Mouse (Mus musculus): ENCODE measurements around the gene Adamts13. TPM values are rescaled to one million over a fixed set of nuclear protein-coding genes. Genes with fewer than 3 reads are reported as not detected.

The Adamts13 gene
- polyA plus RNA-seq (2015; fragmentation: Nextera tagmentation; extraction: Ambion mirVana): not detected in 2 replicates

DNA sequence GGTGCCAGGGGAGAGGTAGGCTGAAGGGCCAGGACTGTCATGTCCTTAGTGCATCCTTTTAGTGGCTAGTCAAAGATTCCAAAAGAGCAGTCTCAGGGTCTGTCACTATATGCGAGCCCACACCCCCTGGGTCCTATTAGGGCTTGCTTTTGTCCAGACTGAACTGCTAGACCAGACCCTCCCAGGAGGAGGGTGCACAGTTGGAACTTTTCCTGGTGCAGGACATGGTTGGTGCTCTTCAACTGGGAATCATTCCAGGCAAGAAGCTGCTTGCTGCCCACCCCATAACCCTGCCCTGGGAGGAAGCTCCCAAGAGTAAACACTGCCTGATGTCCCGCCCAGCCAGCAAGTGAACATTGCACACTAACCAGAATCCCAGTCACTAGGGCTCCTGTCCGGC is at the start of gene Adamts13:
Gene Adamts13, plus strand, starts transcription at position 301 of the 400 bp plus-strand sequence.
- no peaks in the 10 kb centered on the region for H3K36me3 ChIP-seq
- H3K4me1 ChIP-seq (replicated peaks): no peaks in the 10 kb centered on the region
- peaks cover 9% of the 10 kb centered on the region; the same call in 1 of the 2 replicates for H3K27me3 ChIP-seq
- WGBS: 70% methylated on average over 3 of the region's 3 CpGs
- H3K9me3 ChIP-seq (replicated peaks): no peaks in the 10 kb centered on the region
- H3K27ac ChIP-seq: no peak within 1 kb of the TSS
- H3K9ac ChIP-seq: no peak within 1 kb of the TSS
- no peak within 1 kb of the TSS for H3K4me2 ChIP-seq
- H3K4me3 ChIP-seq: no peak within 1 kb of the TSS
- ATAC-seq (replicated peaks; ENCODE audit: insufficient number of reproducible peaks, insufficient read depth, low FRiP score, low read depth): no peak

GRCm38 (mm10) chr2:26927745-26928476 is 45.3 kb upstream of the Adamts13 start:
- peaks cover 57% of the 10 kb centered on the region for H3K36me3 ChIP-seq
- H3K4me2 ChIP-seq: no peak overlapping the region
- H3K4me1 ChIP-seq (replicated peaks): peaks cover 42% of the 10 kb centered on the region
- H3K27ac ChIP-seq: no peak overlapping the region
- no peak overlapping the region for H3K9ac ChIP-seq
- 83% methylated on average over 6 of the region's 6 CpGs for WGBS
- no peaks in the 10 kb centered on the region for H3K27me3 ChIP-seq
- no peaks in the 10 kb centered on the region for H3K9me3 ChIP-seq (replicated peaks)
- no peak overlapping the region for H3K4me3 ChIP-seq
- ATAC-seq (replicated peaks; ENCODE audit: insufficient number of reproducible peaks, insufficient read depth, low FRiP score, low read depth): no peak

- peaks cover 32% of the 10 kb centered on the region for H3K36me3 ChIP-seq
- H3K9me3 ChIP-seq (replicated peaks): no peaks in the 10 kb centered on the region
- no peak for ATAC-seq (replicated peaks; ENCODE audit: insufficient number of reproducible peaks, insufficient read depth, low FRiP score, low read depth)
- H3K27ac ChIP-seq: no peak overlapping the region
- no peak overlapping the region for H3K4me2 ChIP-seq
- H3K4me1 ChIP-seq (replicated peaks): peaks cover 46% of the 10 kb centered on the region
- no peak overlapping the region for H3K9ac ChIP-seq
- no peaks in the 10 kb centered on the region for H3K27me3 ChIP-seq
- H3K4me3 ChIP-seq: no peak overlapping the region
- 19% methylated on average over 1 of the region's 1 CpGs for WGBS
Observed at GRCm38 (mm10) chr2:26930390-26930789, 42.8 kb upstream of the Adamts13 start.

DNA sequence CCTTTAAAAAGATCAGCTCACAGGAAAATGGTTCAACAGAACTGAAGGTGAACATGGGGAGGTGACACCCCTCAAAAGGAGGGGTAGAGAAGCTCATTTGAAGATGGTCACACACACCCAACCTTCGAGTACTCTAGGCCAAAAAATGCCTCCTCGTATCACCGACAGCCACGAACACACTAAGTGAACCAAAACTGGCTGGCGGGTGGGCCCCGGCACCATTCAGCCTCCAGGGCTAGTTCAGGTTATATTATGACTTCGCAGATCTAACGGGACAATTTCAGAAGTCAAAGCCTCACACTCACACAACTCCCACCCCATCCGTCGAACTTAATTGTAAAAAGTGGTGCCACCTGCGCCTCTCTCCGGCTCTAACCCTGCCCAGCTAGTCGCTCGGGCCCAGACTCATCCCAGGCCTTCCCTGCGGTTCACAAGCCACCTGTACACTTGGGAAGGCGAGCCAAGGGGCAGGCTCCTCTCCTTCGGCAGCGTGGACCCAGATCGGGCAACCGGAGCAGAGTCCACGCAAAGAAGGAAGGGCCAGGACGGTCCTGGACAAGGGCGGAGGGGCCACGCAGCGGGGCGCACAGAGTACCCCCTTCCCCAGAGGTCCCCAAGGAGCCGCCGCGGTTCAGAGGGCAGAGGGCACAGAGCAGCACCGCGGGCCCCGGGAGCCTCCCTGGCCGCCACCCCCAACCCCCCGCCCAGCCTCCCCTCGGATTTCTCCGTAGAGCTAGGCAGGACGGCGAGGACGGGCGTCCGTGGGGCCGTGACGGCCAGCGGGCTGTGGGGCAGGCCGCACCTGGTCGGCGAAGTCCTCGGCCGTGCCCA is 40.5 kb upstream of the Adamts13 start:
- peaks cover 17% of the 10 kb centered on the region for H3K36me3 ChIP-seq
- peak; percentile 55 for ATAC-seq (replicated peaks; ENCODE audit: insufficient number of reproducible peaks, insufficient read depth, low FRiP score, low read depth)
- H3K27ac ChIP-seq: peak overlapping the region; percentile 94
- H3K9ac ChIP-seq: peak overlapping the region; percentile 98
- peak overlapping the region; percentile 97 for H3K4me3 ChIP-seq
- H3K4me2 ChIP-seq: peak overlapping the region; percentile 69
- H3K27me3 ChIP-seq: no peaks in the 10 kb centered on the region
- 1% methylated on average over 48 of the region's 49 CpGs for WGBS
- H3K9me3 ChIP-seq (replicated peaks): no peaks in the 10 kb centered on the region
- H3K4me1 ChIP-seq (replicated peaks): peaks cover 46% of the 10 kb centered on the region

DNA sequence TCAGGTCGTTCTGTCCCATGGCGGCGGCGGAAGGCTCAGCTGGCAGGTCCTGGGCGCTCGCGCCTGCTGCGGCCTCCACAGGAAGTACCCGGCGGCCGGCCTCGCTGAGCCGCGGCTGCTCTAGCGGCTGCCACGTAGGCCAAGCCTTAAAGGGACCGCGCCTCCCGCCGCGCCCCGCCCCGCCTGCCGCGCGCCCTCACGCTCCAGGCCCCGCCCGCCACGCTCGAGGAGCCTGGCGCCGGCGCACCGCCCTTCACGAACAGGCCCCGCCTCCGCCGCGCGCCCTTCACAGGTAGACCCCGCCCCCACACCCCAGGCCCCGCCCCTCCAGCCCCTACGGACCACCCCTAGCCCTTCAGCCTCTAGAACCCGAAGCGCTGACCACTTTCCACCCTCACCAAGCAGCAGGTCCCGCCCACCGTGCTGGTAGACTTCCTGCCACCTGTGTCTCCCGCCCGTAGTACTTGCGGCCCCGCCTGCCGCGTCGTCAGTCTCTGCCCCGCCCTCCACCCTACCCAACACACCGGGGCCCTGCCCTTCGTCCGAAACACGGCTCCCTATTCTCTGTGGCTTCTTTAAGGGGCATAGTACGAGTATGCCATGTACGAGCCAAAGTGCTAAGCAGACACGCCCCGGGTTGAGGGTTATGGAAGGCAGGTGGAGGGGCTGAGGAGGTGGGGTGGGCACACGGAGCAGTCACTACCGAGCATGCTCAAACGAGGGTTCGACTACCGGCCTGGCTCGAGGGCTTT is 39.7 kb upstream of the Adamts13 start, which contains the start of the genes Surf4 and Stkld1:
Gene Surf4, minus strand, starts transcription at position 625 of the 752 bp plus-strand sequence.
Gene Stkld1, plus strand, starts transcription at position 744 of the 752 bp plus-strand sequence.
- H3K4me3 ChIP-seq: peak within 1 kb of the TSS; percentile 97
- H3K36me3 ChIP-seq: peaks cover 11% of the 10 kb centered on the region
- peak within 1 kb of the TSS; percentile 98 for H3K9ac ChIP-seq
- peak; percentile 96 for ATAC-seq (replicated peaks; ENCODE audit: insufficient number of reproducible peaks, insufficient read depth, low FRiP score, low read depth)
- no peaks in the 10 kb centered on the region for H3K27me3 ChIP-seq
- no peaks in the 10 kb centered on the region for H3K9me3 ChIP-seq (replicated peaks)
- H3K4me1 ChIP-seq (replicated peaks): peaks cover 40% of the 10 kb centered on the region
- H3K4me2 ChIP-seq: peak within 1 kb of the TSS; percentile 69
- WGBS: under 1% methylated on average over 45 of the region's 70 CpGs
- peak within 1 kb of the TSS; percentile 94 for H3K27ac ChIP-seq

DNA sequence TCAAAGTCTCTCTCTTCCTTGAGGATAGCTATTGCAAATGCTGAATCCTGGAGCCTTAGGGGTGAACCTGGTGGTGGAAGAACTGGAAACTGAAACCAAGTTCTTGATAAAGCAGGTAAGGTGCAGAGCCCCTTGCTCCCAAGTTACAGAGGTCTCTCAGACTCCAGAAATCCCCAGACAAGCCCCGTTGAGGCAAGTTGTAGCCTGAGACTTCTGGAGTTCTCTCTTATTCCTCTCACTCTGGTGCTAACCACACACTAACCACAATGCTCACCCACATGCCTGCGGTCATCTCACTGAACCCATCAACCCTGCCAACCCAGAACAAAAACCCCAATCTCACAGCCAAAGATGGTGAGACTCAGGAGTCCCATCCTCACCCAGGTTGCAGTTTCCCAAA is 37.9 kb upstream of the Adamts13 start:
- no peak overlapping the region for H3K27ac ChIP-seq
- H3K4me1 ChIP-seq (replicated peaks): peaks cover 25% of the 10 kb centered on the region
- no peak overlapping the region for H3K4me3 ChIP-seq
- no peaks in the 10 kb centered on the region for H3K27me3 ChIP-seq
- ATAC-seq (replicated peaks; ENCODE audit: insufficient number of reproducible peaks, insufficient read depth, low FRiP score, low read depth): no peak
- no peak overlapping the region for H3K4me2 ChIP-seq
- WGBS: 78% methylated on average over 2 of the region's 2 CpGs
- no peak overlapping the region for H3K9ac ChIP-seq
- no peaks in the 10 kb centered on the region; the same call in 1 of the 2 replicates for H3K36me3 ChIP-seq
- no peaks in the 10 kb centered on the region for H3K9me3 ChIP-seq (replicated peaks)

- no peaks in the 10 kb centered on the region for H3K9me3 ChIP-seq (replicated peaks)
- peaks cover 14% of the 10 kb centered on the region for H3K4me1 ChIP-seq (replicated peaks)
- no peak overlapping the region for H3K27ac ChIP-seq
- no peaks in the 10 kb centered on the region for H3K27me3 ChIP-seq
- no peak overlapping the region for H3K9ac ChIP-seq
- no peak overlapping the region for H3K4me2 ChIP-seq
- WGBS: 50% methylated on average over 1 of the region's 1 CpGs
- H3K4me3 ChIP-seq: no peak overlapping the region
- H3K36me3 ChIP-seq: no peaks in the 10 kb centered on the region
- ATAC-seq (replicated peaks; ENCODE audit: insufficient number of reproducible peaks, insufficient read depth, low FRiP score, low read depth): no peak
Observed at GRCm38 (mm10) chr2:26936425-26936824, 36.8 kb upstream of the Adamts13 start.

DNA sequence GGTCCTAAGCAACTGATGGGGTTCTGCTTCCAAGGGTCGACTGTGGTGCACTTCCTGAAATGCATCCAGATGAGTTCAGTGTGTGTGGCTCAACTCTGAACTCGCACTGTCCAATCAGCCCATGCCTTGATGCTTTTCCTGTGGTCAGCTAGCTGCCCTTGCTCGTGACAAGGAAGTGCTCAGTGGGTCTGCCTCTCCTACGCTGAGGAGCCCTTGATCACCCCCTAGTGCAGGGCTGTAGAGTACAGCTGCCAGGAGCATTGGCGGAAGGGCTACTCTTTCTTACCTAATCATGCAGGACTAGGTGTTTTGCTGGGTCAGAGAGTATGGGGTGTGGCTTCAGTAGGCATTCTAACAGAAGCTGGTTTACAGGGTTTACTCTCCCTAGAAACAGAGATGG is 31.7 kb upstream of the Adamts13 start:
- Histone ChIP-seq H3K4me2 (no peak overlapping the region), H3K27ac (no peak overlapping the region), H3K27me3 (no peaks in the 10 kb centered on the region), H3K4me1 (replicated peaks) (no peaks in the 10 kb centered on the region), H3K36me3 (no peaks in the 10 kb centered on the region), H3K4me3 (no peak overlapping the region), H3K9ac (no peak overlapping the region), H3K9me3 (replicated peaks) (no peaks in the 10 kb centered on the region)
- WGBS: 40% methylated on average over 5 of the region's 5 CpGs
- ATAC-seq (replicated peaks; ENCODE audit: insufficient number of reproducible peaks, insufficient read depth, low FRiP score, low read depth): no peak

DNA sequence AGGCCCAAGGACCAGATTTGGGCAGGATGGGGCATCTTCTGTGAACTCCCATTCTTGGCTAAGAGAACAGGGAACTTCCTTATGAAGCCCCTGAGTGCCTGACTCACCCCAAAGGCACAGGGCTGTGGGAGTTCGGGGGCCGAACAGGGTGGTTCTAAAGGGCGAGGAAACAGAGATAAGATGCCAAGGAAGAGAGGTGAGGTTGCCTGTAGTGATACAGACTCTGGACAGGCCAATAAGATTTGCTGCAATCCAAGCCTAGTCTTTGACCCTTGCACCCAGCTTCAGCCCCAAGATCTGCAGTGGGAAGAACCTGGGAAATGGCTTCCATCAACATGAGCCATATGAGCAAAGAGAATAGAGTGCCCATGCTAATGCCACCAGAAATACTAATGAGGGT is 30.0 kb upstream of the Adamts13 start:
- WGBS: 83% methylated on average over 3 of the region's 3 CpGs
- no peak overlapping the region for H3K4me2 ChIP-seq
- no peaks in the 10 kb centered on the region for H3K27me3 ChIP-seq
- H3K36me3 ChIP-seq: no peaks in the 10 kb centered on the region
- H3K9me3 ChIP-seq (replicated peaks): no peaks in the 10 kb centered on the region
- no peaks in the 10 kb centered on the region for H3K4me1 ChIP-seq (replicated peaks)
- no peak overlapping the region for H3K9ac ChIP-seq
- no peak overlapping the region for H3K4me3 ChIP-seq
- H3K27ac ChIP-seq: no peak overlapping the region
- no peak for ATAC-seq (replicated peaks; ENCODE audit: insufficient number of reproducible peaks, insufficient read depth, low FRiP score, low read depth)

- H3K4me3 ChIP-seq: no peak overlapping the region
- H3K27me3 ChIP-seq: no peaks in the 10 kb centered on the region
- ATAC-seq (replicated peaks; ENCODE audit: insufficient number of reproducible peaks, insufficient read depth, low FRiP score, low read depth): no peak
- 84% methylated on average over 2 of the region's 2 CpGs for WGBS
- no peak overlapping the region for H3K27ac ChIP-seq
- peaks cover 41% of the 10 kb centered on the region for H3K36me3 ChIP-seq
- H3K9me3 ChIP-seq (replicated peaks): no peaks in the 10 kb centered on the region
- H3K4me1 ChIP-seq (replicated peaks): no peaks in the 10 kb centered on the region
- H3K4me2 ChIP-seq: no peak overlapping the region
- no peak overlapping the region for H3K9ac ChIP-seq
Observed at GRCm38 (mm10) chr2:26950411-26950810, 22.8 kb upstream of the Adamts13 start.

- no peak overlapping the region for H3K27ac ChIP-seq
- ATAC-seq (replicated peaks; ENCODE audit: insufficient number of reproducible peaks, insufficient read depth, low FRiP score, low read depth): no peak
- H3K27me3 ChIP-seq: no peaks in the 10 kb centered on the region
- WGBS: 88% methylated on average over 8 of the region's 8 CpGs
- H3K36me3 ChIP-seq: peaks cover 51% of the 10 kb centered on the region
- H3K4me3 ChIP-seq: no peak overlapping the region
- H3K4me2 ChIP-seq: no peak overlapping the region
- no peaks in the 10 kb centered on the region for H3K4me1 ChIP-seq (replicated peaks)
- no peaks in the 10 kb centered on the region for H3K9me3 ChIP-seq (replicated peaks)
- no peak overlapping the region for H3K9ac ChIP-seq
Observed at GRCm38 (mm10) chr2:26951346-26951905, 21.8 kb upstream of the Adamts13 start.
